Mouse (Mus musculus) limb, embryonic 11.5 days (tissue): Measurements from ENCODE around the gene Fzr1. TPM values are rescaled to one million over a fixed set of nuclear protein-coding genes. Genes with fewer than 3 reads are reported as not detected.

Source experiments
- ATAC-seq: fragments of 200-750 bp; cut with Nextera tagmentation; 2 replicates; pipeline ENCODE4 v1.8.0; 2017; ENCODE audit warnings: low read depth; ENCODE audit not compliant: insufficient number of reproducible peaks, low FRiP score, low TSS enrichment
- DNase-seq: peaks from one replicate; pipeline ENCODE4 v3.0.0-alpha.2; 2015; ENCODE audit warnings: low spot score
- H3K27ac ChIP-seq: fragments of 300-500 bp; sonication (generic); replicated peaks from 2 replicates; pipeline ENCODE4 v1.5.1; 2014; ENCODE audit warnings: low read depth, mild to moderate bottlenecking, low read length
- H3K27me3 ChIP-seq: fragments of 300-500 bp; sonication (generic); 2 replicates; pipeline ENCODE4 v1.6.1; 2014; ENCODE audit warnings: mild to moderate bottlenecking, low read length, mixed read lengths; ENCODE audit not compliant: control insufficient read depth, insufficient read depth
- H3K36me3 ChIP-seq: fragments of 300-500 bp; sonication (generic); 2 replicates; pipeline ENCODE4 v1.6.1; 2014; ENCODE audit warnings: mild to moderate bottlenecking, low read length, moderate library complexity, mixed read lengths; ENCODE audit not compliant: control insufficient read depth, insufficient read depth
- H3K4me1 ChIP-seq: fragments of 300-500 bp; sonication (generic); 2 replicates; pipeline ENCODE4 v1.6.1; 2014; ENCODE audit warnings: low read length, mixed read lengths; ENCODE audit not compliant: control insufficient read depth, insufficient read depth
- H3K4me2 ChIP-seq: fragments of 300-500 bp; sonication (generic); 2 replicates; pipeline ENCODE4 v1.6.1; 2014; ENCODE audit warnings: low read depth, mild to moderate bottlenecking, moderate library complexity; ENCODE audit not compliant: severe bottlenecking
- H3K4me3 ChIP-seq: fragments of 300-500 bp; sonication (generic); 2 replicates; pipeline ENCODE4 v1.5.1; 2014; ENCODE audit warnings: low read depth, low read length
- H3K9ac ChIP-seq: fragments of 300-500 bp; sonication (generic); 2 replicates; pipeline ENCODE4 v1.6.1; 2014; ENCODE audit warnings: mild to moderate bottlenecking, low read length
- H3K9me3 ChIP-seq: fragments of 300-500 bp; sonication (generic); 2 replicates; pipeline ENCODE4 v1.6.1; 2016; ENCODE audit warnings: low read length; ENCODE audit not compliant: control insufficient read depth
- WGBS: fragments of 180-500 bp; shearing (Covaris S2); extraction: QIAGEN DNeasy Blood & Tissue Kit; methylation state at CpG from one replicate; pipeline ENCODE4 v1.1.7; 2014; 5-methylcytosine and 5-hydroxymethylcytosine counted together
- polyA plus RNA-seq: library from polyadenylated mRNA; unstranded; fragments of >200 nt; fragmentation: Nextera tagmentation; extraction: Ambion mirVana; gene quantifications from 2 replicates; pipeline ENCODE4 v1.2.1, GENCODE M21; 2014

Fzr1 gene
- polyA plus RNA-seq, 1 experiment from 2014 or later: 119 TPM

- Histone ChIP-seq H3K4me2 (peak overlapping the region; percentile 82), H3K9me3 (no peaks in the 10 kb centered on the region), H3K4me3 (peak overlapping the region; percentile 65), H3K4me1 (peaks cover 13% of the 10 kb centered on the region), H3K27me3 (no peaks in the 10 kb centered on the region), H3K36me3 (0 out of 2 replicates have a peak, but pooled peaks cover 5% of the 10 kb centered on the region), H3K9ac (peak overlapping the region; percentile 75), H3K27ac (0 out of 2 replicates have a peak overlapping the region, but pooled peaks have one; percentile 30)
- DNase-seq (no peak), ATAC-seq (no peak)
- WGBS: 36% methylated on average over 6 of the region's 6 CpGs
Observed at GRCm38 (mm10) chr10:81376561-81377361, 1.6 kb downstream of the Fzr1 start.

GRCm38 (mm10) chr10:81375322-81375721 lies 3.0 kb downstream of the Fzr1 start:
- no peak overlapping the region for H3K9ac ChIP-seq
- no peak overlapping the region for H3K27ac ChIP-seq
- DNase-seq (no peak), ATAC-seq (no peak)
- H3K4me3 ChIP-seq: no peak overlapping the region
- H3K36me3 ChIP-seq: peaks cover 13% of the 10 kb centered on the region; the same call in 1 of the 2 replicates
- 0 out of 2 replicates have a peak overlapping the region, but pooled peaks have one; percentile 2 for H3K4me2 ChIP-seq
- peaks cover 13% of the 10 kb centered on the region for H3K4me1 ChIP-seq
- no peaks in the 10 kb centered on the region for H3K27me3 ChIP-seq
- H3K9me3 ChIP-seq: no peaks in the 10 kb centered on the region
- WGBS: 95% methylated on average over 10 of the region's 10 CpGs

GRCm38 (mm10) chr10:81367207-81367495 lies 11.2 kb downstream of the Fzr1 start:
- 88% methylated on average over 6 of the region's 6 CpGs for WGBS
- Histone ChIP-seq H3K36me3 (peaks cover 37% of the 10 kb centered on the region), H3K4me2 (no peak overlapping the region), H3K9me3 (no peaks in the 10 kb centered on the region), H3K27ac (no peak overlapping the region), H3K27me3 (peaks cover 27% of the 10 kb centered on the region), H3K4me1 (peaks cover 17% of the 10 kb centered on the region), H3K9ac (no peak overlapping the region), H3K4me3 (no peak overlapping the region)
- ATAC-seq (no peak), DNase-seq (no peak)

- WGBS: 82% methylated on average over 6 of the region's 6 CpGs
- no peak overlapping the region for H3K4me2 ChIP-seq
- no peaks in the 10 kb centered on the region for H3K9me3 ChIP-seq
- H3K9ac ChIP-seq: no peak overlapping the region
- no peak overlapping the region for H3K27ac ChIP-seq
- no peak overlapping the region for H3K4me3 ChIP-seq
- peaks cover 37% of the 10 kb centered on the region for H3K36me3 ChIP-seq
- peaks cover 27% of the 10 kb centered on the region for H3K27me3 ChIP-seq
- no peak for DNase-seq
- peaks cover 17% of the 10 kb centered on the region for H3K4me1 ChIP-seq
- ATAC-seq: no peak
Observed at GRCm38 (mm10) chr10:81366477-81367206, 11.7 kb downstream of the Fzr1 start.

- DNase-seq: no peak
Observed at GRCm38 (mm10) chr10:81365672-81366476, 12.4 kb downstream of the Fzr1 start, which contains the start of gene 4930404N11Rik. TSS of gene 4930404N11Rik (minus strand) at chr10:81365816.

GRCm38 (mm10) chr10:81365073-81365472 lies 13.2 kb downstream of the Fzr1 start:
- Histone ChIP-seq H3K4me1 (peaks cover 17% of the 10 kb centered on the region), H3K36me3 (peaks cover 28% of the 10 kb centered on the region), H3K4me3 (peak overlapping the region; percentile 28; the same call in 1 of the 2 replicates), H3K9me3 (no peaks in the 10 kb centered on the region), H3K27me3 (peaks cover 27% of the 10 kb centered on the region), H3K27ac (no peak overlapping the region), H3K4me2 (peak overlapping the region; percentile 54; the same call in 1 of the 2 replicates), H3K9ac (no peak overlapping the region)
- peak; percentile 50 for DNase-seq
- WGBS: 35% methylated on average over 4 of the region's 4 CpGs
- peak; percentile 19; the same call in 1 of the 2 replicates for ATAC-seq

More at GRCm38 (mm10) chr10:81365672-81366476, 12.4 kb downstream of the Fzr1 start, which contains the start of gene 4930404N11Rik:
- Histone ChIP-seq H3K27ac (no peak within 1 kb of the TSS), H3K4me3 (peak within 1 kb of the TSS; percentile 28), H3K9me3 (no peaks in the 10 kb centered on the region), H3K36me3 (peaks cover 34% of the 10 kb centered on the region), H3K27me3 (peaks cover 27% of the 10 kb centered on the region), H3K4me1 (peaks cover 17% of the 10 kb centered on the region), H3K4me2 (peak within 1 kb of the TSS; percentile 54; the same call in 1 of the 2 replicates), H3K9ac (0 out of 2 replicates have a peak within 1 kb of the TSS, but pooled peaks have one; percentile 4)
- no peak; the same call in 1 of the 2 replicates for ATAC-seq
- WGBS: 30% methylated on average over 12 of the region's 12 CpGs

- no peak overlapping the region for H3K27ac ChIP-seq
- peaks cover 25% of the 10 kb centered on the region for H3K36me3 ChIP-seq
- DNase-seq: peak; percentile 54
- peak; percentile 11; the same call in 1 of the 2 replicates for ATAC-seq
- peaks cover 17% of the 10 kb centered on the region for H3K4me1 ChIP-seq
- 0 out of 2 replicates have a peak overlapping the region, but pooled peaks have one; percentile 4 for H3K9ac ChIP-seq
- no peaks in the 10 kb centered on the region for H3K9me3 ChIP-seq
- H3K4me2 ChIP-seq: peak overlapping the region; percentile 54
- 11% methylated on average over 28 of the region's 28 CpGs for WGBS
- peaks cover 27% of the 10 kb centered on the region for H3K27me3 ChIP-seq
- H3K4me3 ChIP-seq: peak overlapping the region; percentile 28
Observed at GRCm38 (mm10) chr10:81364666-81365065, 13.7 kb downstream of the Fzr1 start.
